Mouse (Mus musculus) lung, embryonic 15.5 days (tissue): Measurements from ENCODE around the gene Lrrc73. TPM values are rescaled to one million over a fixed set of nuclear protein-coding genes. Genes with fewer than 3 reads are reported as not detected.

Experiments
- ATAC-seq: fragments of 200-750 bp; cut with Nextera tagmentation; 2 replicates; pipeline ENCODE4 v1.8.0; 2017; ENCODE audit warnings: moderate number of reproducible peaks, borderline replicate concordance; ENCODE audit not compliant: low FRiP score, low TSS enrichment; ENCODE audit errors: extremely low read depth
- H3K27ac ChIP-seq: fragments of 300-500 bp; sonication (generic); 2 replicates; pipeline ENCODE4 v1.5.1; 2015; ENCODE audit warnings: moderate library complexity, mild to moderate bottlenecking, inconsistent platforms
- H3K27me3 ChIP-seq: fragments of 300-500 bp; sonication (generic); 2 replicates; pipeline ENCODE4 v1.6.1; 2015; ENCODE audit warnings: inconsistent platforms
- H3K36me3 ChIP-seq: fragments of 300-500 bp; sonication (generic); 2 replicates; pipeline ENCODE4 v1.6.1; 2015; ENCODE audit warnings: inconsistent platforms
- H3K4me1 ChIP-seq: fragments of 300-500 bp; sonication (generic); 2 replicates; pipeline ENCODE4 v1.6.1; 2015; ENCODE audit warnings: inconsistent platforms
- H3K4me2 ChIP-seq: fragments of 300-500 bp; sonication (generic); 2 replicates; pipeline ENCODE4 v1.6.1; 2015; ENCODE audit warnings: inconsistent platforms, mild to moderate bottlenecking, moderate library complexity
- H3K4me3 ChIP-seq: fragments of 300-500 bp; sonication (generic); 2 replicates; pipeline ENCODE4 v1.5.1; 2015; ENCODE audit warnings: mild to moderate bottlenecking, inconsistent platforms
- H3K9ac ChIP-seq: fragments of 300-500 bp; sonication (generic); 2 replicates; pipeline ENCODE4 v1.6.1; 2015; ENCODE audit warnings: inconsistent platforms
- H3K9me3 ChIP-seq: fragments of 300-500 bp; sonication (generic); 2 replicates; pipeline ENCODE4 v1.6.1; 2016; ENCODE audit warnings: inconsistent platforms
- WGBS: fragments of 180-500 bp; shearing (Covaris S2); methylation state at CpG from one replicate; pipeline ENCODE4 v1.1.7; 2015; 5-methylcytosine and 5-hydroxymethylcytosine counted together
- polyA plus RNA-seq: library from polyadenylated mRNA; unstranded; fragments of >200 nt; fragmentation: Nextera tagmentation; extraction: Ambion mirVana; gene quantifications from 2 replicates; pipeline ENCODE4 v1.2.1, GENCODE M21; 2015

Lrrc73 gene
- polyA plus RNA-seq, 1 experiment from 2014 or later: 0.66 TPM

GRCm38 (mm10) chr17:46265502-46265901 is 12.2 kb downstream of the Lrrc73 start:
- peak overlapping the region; percentile 84 for H3K27ac ChIP-seq
- no peaks in the 10 kb centered on the region for H3K9me3 ChIP-seq
- no peak overlapping the region for H3K9ac ChIP-seq
- no peak overlapping the region for H3K4me2 ChIP-seq
- no peak for ATAC-seq
- 85% methylated on average over 12 of the region's 12 CpGs for WGBS
- H3K4me1 ChIP-seq: peaks cover 17% of the 10 kb centered on the region
- peaks cover 59% of the 10 kb centered on the region for H3K36me3 ChIP-seq
- H3K27me3 ChIP-seq: no peaks in the 10 kb centered on the region
- H3K4me3 ChIP-seq: no peak overlapping the region

- Histone ChIP-seq H3K9me3 (no peaks in the 10 kb centered on the region), H3K4me1 (peaks cover 17% of the 10 kb centered on the region), H3K4me3 (no peak overlapping the region), H3K27me3 (no peaks in the 10 kb centered on the region), H3K4me2 (no peak overlapping the region), H3K9ac (no peak overlapping the region), H3K27ac (peak overlapping the region; percentile 84), H3K36me3 (peaks cover 59% of the 10 kb centered on the region)
- peak; percentile 77 for ATAC-seq
- WGBS: 20% methylated on average over 14 of the region's 14 CpGs
These were observed 12.7 kb downstream of the Lrrc73 start for GRCm38 (mm10) chr17:46265918-46266618.

- H3K36me3 ChIP-seq: peaks cover 59% of the 10 kb centered on the region
- H3K4me2 ChIP-seq: no peak overlapping the region
- H3K4me3 ChIP-seq: no peak overlapping the region
- H3K9me3 ChIP-seq: no peaks in the 10 kb centered on the region
- H3K27me3 ChIP-seq: no peaks in the 10 kb centered on the region
- no peak for ATAC-seq
- H3K27ac ChIP-seq: peak overlapping the region; percentile 84
- H3K9ac ChIP-seq: no peak overlapping the region
- H3K4me1 ChIP-seq: peaks cover 17% of the 10 kb centered on the region
- 57% methylated on average over 6 of the region's 6 CpGs for WGBS
These were observed 13.7 kb downstream of the Lrrc73 start for GRCm38 (mm10) chr17:46266986-46267385.

- Histone ChIP-seq H3K27ac (no peak overlapping the region), H3K4me1 (peaks cover 17% of the 10 kb centered on the region), H3K4me2 (no peak overlapping the region), H3K4me3 (no peak overlapping the region), H3K36me3 (peaks cover 56% of the 10 kb centered on the region), H3K9me3 (no peaks in the 10 kb centered on the region), H3K9ac (no peak overlapping the region), H3K27me3 (no peaks in the 10 kb centered on the region)
- WGBS: 69% methylated on average over 7 of the region's 7 CpGs
- ATAC-seq: no peak
These were observed 14.2 kb downstream of the Lrrc73 start for GRCm38 (mm10) chr17:46267511-46267910.

GRCm38 (mm10) chr17:46268026-46268720 is 14.8 kb downstream of the Lrrc73 start:
- 76% methylated on average over 10 of the region's 10 CpGs for WGBS
- Histone ChIP-seq H3K4me2 (no peak overlapping the region), H3K9ac (no peak overlapping the region), H3K27ac (no peak overlapping the region), H3K4me1 (peaks cover 17% of the 10 kb centered on the region), H3K9me3 (no peaks in the 10 kb centered on the region), H3K27me3 (no peaks in the 10 kb centered on the region), H3K36me3 (peaks cover 49% of the 10 kb centered on the region), H3K4me3 (no peak overlapping the region)
- no peak for ATAC-seq

GRCm38 (mm10) chr17:46269771-46270534 is 16.6 kb downstream of the Lrrc73 start:
- no peak overlapping the region for H3K4me2 ChIP-seq
- no peak for ATAC-seq
- 71% methylated on average over 19 of the region's 19 CpGs for whole genome bisulfite sequencing
- H3K4me3 ChIP-seq: no peak overlapping the region
- H3K9me3 ChIP-seq: no peaks in the 10 kb centered on the region
- H3K36me3 ChIP-seq: peaks cover 36% of the 10 kb centered on the region
- H3K27ac ChIP-seq: no peak overlapping the region
- peaks cover 17% of the 10 kb centered on the region for H3K4me1 ChIP-seq
- H3K9ac ChIP-seq: no peak overlapping the region
- H3K27me3 ChIP-seq: no peaks in the 10 kb centered on the region

GRCm38 (mm10) chr17:46272058-46272457 is 18.7 kb downstream of the Lrrc73 start:
- peaks cover 39% of the 10 kb centered on the region for H3K36me3 ChIP-seq
- no peak overlapping the region for H3K4me2 ChIP-seq
- H3K4me3 ChIP-seq: no peak overlapping the region
- no peak for ATAC-seq
- no peaks in the 10 kb centered on the region for H3K27me3 ChIP-seq
- WGBS: 85% methylated on average over 2 of the region's 2 CpGs
- H3K9ac ChIP-seq: no peak overlapping the region
- H3K9me3 ChIP-seq: no peaks in the 10 kb centered on the region
- H3K4me1 ChIP-seq: peaks cover 10% of the 10 kb centered on the region
- no peak overlapping the region for H3K27ac ChIP-seq

GRCm38 (mm10) chr17:46272675-46273074 is 19.3 kb downstream of the Lrrc73 start:
- ATAC-seq: no peak
- Histone ChIP-seq H3K9me3 (no peaks in the 10 kb centered on the region), H3K4me3 (no peak overlapping the region), H3K36me3 (peaks cover 41% of the 10 kb centered on the region), H3K4me2 (no peak overlapping the region), H3K27me3 (no peaks in the 10 kb centered on the region), H3K9ac (no peak overlapping the region), H3K27ac (no peak overlapping the region), H3K4me1 (peaks cover 5% of the 10 kb centered on the region)
- 76% methylated on average over 5 of the region's 5 CpGs for WGBS

GRCm38 (mm10) chr17:46273803-46274236 is 20.5 kb downstream of the Lrrc73 start:
- no peak overlapping the region for H3K27ac ChIP-seq
- H3K4me1 ChIP-seq: peaks cover 5% of the 10 kb centered on the region
- 62% methylated on average over 1 of the region's 1 CpGs for WGBS
- peaks cover 50% of the 10 kb centered on the region for H3K36me3 ChIP-seq
- H3K9ac ChIP-seq: no peak overlapping the region
- H3K27me3 ChIP-seq: no peaks in the 10 kb centered on the region
- H3K4me3 ChIP-seq: no peak overlapping the region
- ATAC-seq: no peak
- no peaks in the 10 kb centered on the region for H3K9me3 ChIP-seq
- no peak overlapping the region for H3K4me2 ChIP-seq

- Histone ChIP-seq H3K9ac (no peak overlapping the region), H3K4me1 (peaks cover 5% of the 10 kb centered on the region), H3K27me3 (no peaks in the 10 kb centered on the region), H3K4me2 (no peak overlapping the region), H3K27ac (no peak overlapping the region), H3K9me3 (no peaks in the 10 kb centered on the region), H3K36me3 (peaks cover 57% of the 10 kb centered on the region), H3K4me3 (no peak overlapping the region)
- no peak for ATAC-seq
- WGBS: 65% methylated on average over 6 of the region's 6 CpGs
These were observed 21.1 kb downstream of the Lrrc73 start for GRCm38 (mm10) chr17:46274465-46274864.

GRCm38 (mm10) chr17:46275034-46275433 is 21.7 kb downstream of the Lrrc73 start:
- H3K27ac ChIP-seq: no peak overlapping the region
- no peaks in the 10 kb centered on the region for H3K9me3 ChIP-seq
- no peaks in the 10 kb centered on the region for H3K27me3 ChIP-seq
- ATAC-seq: no peak
- WGBS: 80% methylated on average over 6 of the region's 6 CpGs
- H3K4me1 ChIP-seq: peaks cover 2% of the 10 kb centered on the region
- peaks cover 59% of the 10 kb centered on the region for H3K36me3 ChIP-seq
- H3K4me3 ChIP-seq: no peak overlapping the region
- no peak overlapping the region for H3K4me2 ChIP-seq
- no peak overlapping the region for H3K9ac ChIP-seq

- no peak overlapping the region for H3K4me3 ChIP-seq
- no peak overlapping the region for H3K27ac ChIP-seq
- no peak for ATAC-seq
- H3K9ac ChIP-seq: no peak overlapping the region
- WGBS: 86% methylated on average over 10 of the region's 10 CpGs
- H3K9me3 ChIP-seq: no peaks in the 10 kb centered on the region
- peaks cover 57% of the 10 kb centered on the region for H3K36me3 ChIP-seq
- H3K4me2 ChIP-seq: no peak overlapping the region
- no peaks in the 10 kb centered on the region for H3K27me3 ChIP-seq
- peaks cover under 1% of the 10 kb centered on the region for H3K4me1 ChIP-seq
These were observed 22.2 kb downstream of the Lrrc73 start for GRCm38 (mm10) chr17:46275506-46275905.
